Mouse (Mus musculus) thymus, adult 2 months (tissue): ENCODE data around the gene E030018B13Rik.

Source experiments
- CTCF ChIP-seq: fragments of 200-500 bp; IDR thresholded peaks from 2 replicates; pipeline ENCODE4 v1.5.1; 2012; ENCODE audit warnings: mild to moderate bottlenecking, control low read depth, low read length, moderate library complexity, borderline replicate concordance; ENCODE audit not compliant: control insufficient read depth, poor library complexity, insufficient read depth; ENCODE audit errors: extremely low read depth
- POLR2A ChIP-seq: fragments of 200-500 bp; IDR thresholded peaks from 2 replicates; pipeline ENCODE4 v1.6.1; 2012; ENCODE audit warnings: mild to moderate bottlenecking, low read length, control low read depth, moderate library complexity; ENCODE audit not compliant: control insufficient read depth, poor library complexity, insufficient read depth; ENCODE audit errors: extremely low read depth

- TF ChIP-seq CTCF (no peak), POLR2A (no peak)
These were observed 47.0 kb downstream of the E030018B13Rik start for GRCm38 (mm10) chr7:63963632-63964031.
